Mouse (Mus musculus): Measurements from ENCODE around the gene Olfr819.
"Not testable (repeated sequence)": the region's sequence is repeated elsewhere in the genome, so short reads cannot be mapped to it uniquely, and the experiment has no call there.

The Olfr819 gene

GRCm38 (mm10) chr10:129967166-129967565 is at the start of gene Olfr819:
Gene Olfr819 (minus strand): TSS chr10:129967266.
- DNase-seq (ENCODE audit: low spot score in 2 of 2): not testable (repeated sequence)

DNA sequence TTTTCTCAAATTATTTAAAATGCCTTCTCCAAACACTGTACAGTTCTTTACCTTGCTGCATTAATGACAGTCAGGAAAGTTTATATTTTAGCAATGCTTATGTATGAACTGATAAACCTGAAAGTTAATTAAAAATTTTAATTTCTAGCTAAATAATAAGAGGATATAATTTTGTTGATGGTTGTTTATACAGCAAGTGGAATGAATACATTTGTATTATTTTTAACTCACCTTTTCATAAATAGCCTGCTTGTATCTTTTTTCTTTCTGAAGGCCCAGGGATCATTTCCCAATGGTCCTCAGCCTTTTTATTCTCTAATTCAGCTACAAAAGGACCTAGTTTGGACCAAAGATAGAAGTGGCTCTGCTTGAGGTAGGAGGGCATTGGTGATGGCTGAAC is 45.3 kb upstream of the Olfr819 start, which contains the start of gene Olfr820:
Gene Olfr820, plus strand, starts transcription at position 301 of the 400 bp plus-strand sequence.
- DNase-seq (ENCODE audit: low spot score in 2 of 2): no peak

DNA sequence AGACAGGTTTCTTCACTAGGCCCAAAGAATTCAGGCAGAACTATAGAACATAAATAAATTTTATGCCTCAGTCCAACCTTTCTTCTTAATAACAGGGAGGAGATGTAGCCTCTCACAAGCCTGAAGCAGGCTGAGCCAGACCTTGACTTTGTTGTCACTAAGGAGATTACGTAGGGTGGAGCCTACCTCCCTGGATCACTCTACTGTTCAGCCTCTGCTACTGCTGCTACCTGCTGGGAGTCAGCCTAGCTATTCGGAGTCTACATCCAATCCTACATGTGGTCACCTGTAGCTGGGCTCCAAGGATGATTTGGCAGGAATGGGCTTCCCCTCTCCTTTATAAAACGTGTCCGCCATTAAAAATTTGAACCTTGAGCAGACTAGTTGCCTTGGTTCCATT is 38.3 kb upstream of the Olfr819 start:
- DNase-seq (ENCODE audit: low spot score in 2 of 2): not testable (repeated sequence)

DNA sequence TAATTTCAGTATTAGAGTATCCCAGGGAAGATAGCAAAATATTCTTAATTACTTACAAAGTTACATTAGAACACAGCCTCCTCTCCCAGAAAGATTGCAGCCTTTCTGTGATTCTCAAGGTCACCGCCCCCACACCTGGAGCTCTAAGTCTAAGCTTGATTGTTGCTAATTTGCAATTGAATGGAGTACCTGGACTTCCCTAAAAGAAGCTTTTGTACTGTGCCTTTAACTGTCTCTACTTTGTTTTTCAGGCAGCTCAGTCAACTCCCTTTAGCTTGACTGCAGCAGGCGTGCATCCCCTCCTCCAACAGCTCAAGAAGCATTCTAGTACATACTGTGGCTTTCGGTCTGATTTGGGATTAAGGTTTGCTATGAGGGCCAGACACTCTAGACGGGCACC is 37.0 kb upstream of the Olfr819 start:
- DNase-seq (ENCODE audit: low spot score in 2 of 2): not testable (repeated sequence)

DNA sequence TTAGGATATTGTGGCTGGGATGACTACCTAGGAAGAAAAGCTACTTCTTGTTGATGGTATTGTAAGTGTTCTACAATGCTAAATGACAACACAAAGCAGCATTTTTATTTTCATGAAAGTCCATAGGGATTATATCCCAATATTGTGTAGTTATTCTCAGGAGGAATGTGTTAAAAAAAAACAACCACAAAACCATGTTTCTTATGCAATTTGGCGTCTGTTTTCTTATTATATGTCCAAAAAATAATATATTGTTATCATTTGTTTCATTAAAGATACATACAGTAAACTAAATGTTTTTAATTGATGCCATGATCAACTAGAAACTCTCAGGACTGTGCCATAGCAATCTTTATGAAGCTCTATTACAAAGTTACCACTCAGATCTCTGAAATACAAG is 17.9 kb upstream of the Olfr819 start, which contains the start of gene Gm10310:
Gene Gm10310, minus strand, starts transcription at position 101 of the 400 bp plus-strand sequence.
- not testable (repeated sequence) for DNase-seq (ENCODE audit: low spot score in 2 of 2)

- DNase-seq (ENCODE audit: low spot score in 2 of 2): not testable (repeated sequence)
These were observed 14.8 kb upstream of the Olfr819 start for GRCm38 (mm10) chr10:129981867-129982266.

DNA sequence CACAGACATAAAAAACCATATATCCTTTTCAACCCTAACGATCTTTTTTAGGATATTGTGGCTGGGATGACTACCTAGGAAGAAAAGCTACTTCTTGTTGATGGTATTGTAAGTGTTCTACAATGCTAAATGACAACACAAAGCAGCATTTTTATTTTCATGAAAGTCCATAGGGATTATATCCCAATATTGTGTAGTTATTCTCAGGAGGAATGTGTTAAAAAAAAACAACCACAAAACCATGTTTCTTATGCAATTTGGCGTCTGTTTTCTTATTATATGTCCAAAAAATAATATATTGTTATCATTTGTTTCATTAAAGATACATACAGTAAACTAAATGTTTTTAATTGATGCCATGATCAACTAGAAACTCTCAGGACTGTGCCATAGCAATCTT is 9.0 kb upstream of the Olfr819 start, which contains the start of gene Olfr247:
Gene Olfr247, minus strand, starts transcription at position 101 of the 400 bp plus-strand sequence.
- DNase-seq (ENCODE audit: low spot score in 2 of 2): not testable (repeated sequence)

DNA sequence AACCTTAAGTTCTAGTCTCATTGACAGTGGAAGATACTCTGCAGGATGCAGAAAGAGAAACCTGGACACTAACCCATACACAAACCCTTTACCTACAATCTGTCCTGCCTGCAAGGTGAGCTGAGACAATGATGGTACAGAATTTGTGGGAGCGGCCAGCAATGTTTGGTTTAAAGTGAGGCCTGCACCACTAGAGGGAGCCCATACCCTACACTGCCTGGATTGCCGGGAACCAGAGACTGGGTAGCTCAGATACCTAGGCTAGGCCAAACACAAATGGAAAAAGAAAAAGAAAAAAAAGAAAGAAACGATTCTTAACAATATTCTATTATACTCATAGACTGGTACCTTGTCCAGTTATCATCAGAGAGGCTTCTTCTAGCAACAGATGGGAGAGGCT is 5.9 kb upstream of the Olfr819 start:
- not testable (repeated sequence) for DNase-seq (ENCODE audit: low spot score in 2 of 2)

DNA sequence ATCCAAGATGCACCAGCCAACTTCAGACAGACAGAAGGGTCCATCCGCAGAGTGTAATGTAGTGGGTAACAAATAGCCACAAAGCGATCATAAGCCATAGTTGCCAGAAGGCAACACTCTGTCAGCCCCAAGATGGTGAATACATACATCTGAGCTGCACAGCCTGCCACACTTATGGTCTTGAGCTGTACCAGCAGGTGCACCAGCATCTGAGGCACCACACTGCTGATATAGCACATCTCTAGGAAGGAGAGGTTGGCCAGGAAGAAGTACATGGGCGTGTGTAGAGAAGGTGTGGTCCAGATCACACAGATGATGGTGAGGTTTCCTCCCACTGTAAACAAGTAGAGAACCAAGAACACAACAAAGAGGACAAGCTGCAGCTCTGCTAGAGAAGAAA is 834 bp downstream of the Olfr819 start:
- DNase-seq (ENCODE audit: low spot score in 2 of 2): not testable (repeated sequence)

GRCm38 (mm10) chr10:129949000-129949399 is 18.1 kb downstream of the Olfr819 start, which contains the start of gene Olfr818:
Gene Olfr818 (minus strand): TSS chr10:129949100.
- DNase-seq (ENCODE audit: low spot score in 2 of 2): no peak

- no peak for DNase-seq (ENCODE audit: low spot score in 2 of 2)
These were observed 51.6 kb downstream of the Olfr819 start, which contains the start of gene Olfr816 for GRCm38 (mm10) chr10:129915497-129915896. Gene Olfr816 (minus strand): TSS chr10:129915597.
